Mouse (Mus musculus): ENCODE measurements around the gene Mlx. TPM values are rescaled to one million over a fixed set of nuclear protein-coding genes. Genes with fewer than 3 reads are reported as not detected.

The Mlx gene
- polyA plus RNA-seq, 1 experiment, result 20.3 TPM

- Histone ChIP-seq H3K27ac (ENCODE audit: insufficient read depth, low read length) (peak overlapping the region; percentile 11; the same call in 1 of the 2 replicates), H3K36me3 (ENCODE audit: control insufficient read depth, insufficient read depth, low read length) (peaks cover 29% of the 10 kb centered on the region), H3K4me3 (ENCODE audit: extremely low read depth, insufficient read depth, insufficient read length) (peak overlapping the region; percentile 76), H3K27me3 (ENCODE audit: control insufficient read depth, insufficient read depth, low read length) (no peaks in the 10 kb centered on the region), H3K4me1 (ENCODE audit: control insufficient read depth, insufficient read depth, insufficient read length) (peaks cover 17% of the 10 kb centered on the region; the same call in 1 of the 2 replicates)
- no peak for DNase-seq (ENCODE audit: low read depth in 1 of 2, low spot score in 2 of 2)
- no peak for TF ChIP-seq CTCF (IDR thresholded peaks at IDR 0.05; ENCODE audit: extremely low read depth, insufficient read depth, insufficient read length, insufficient replicate concordance)
- no peak for TF ChIP-seq POLR2A (IDR thresholded peaks at IDR 0.05; ENCODE audit: low read depth, low read length)
- 8% methylated on average over 8 of the region's 8 CpGs for WGBS
These were observed 592 bp downstream of the Mlx start for GRCm38 (mm10) chr11:101087682-101088055.

DNA sequence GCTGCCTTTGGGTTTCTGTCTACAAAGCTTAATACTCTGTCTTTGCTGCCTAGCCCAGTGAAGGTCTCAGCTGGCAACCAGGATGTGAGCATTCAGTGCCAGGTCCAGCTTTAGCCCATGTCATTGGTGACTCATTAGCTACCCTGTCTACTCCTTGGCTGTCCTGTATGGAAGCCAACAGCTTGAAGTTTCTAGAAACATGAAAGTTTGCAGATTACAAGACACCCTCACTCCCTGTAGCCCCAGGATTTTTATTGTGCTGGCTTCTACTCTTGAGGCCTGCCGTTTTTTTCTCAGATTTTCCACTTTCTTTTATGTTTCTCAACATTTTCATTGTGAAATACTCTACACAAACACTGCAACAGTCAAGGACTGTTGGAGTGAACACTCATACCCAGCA lies 2.9 kb downstream of the Mlx start:
- Histone ChIP-seq H3K27me3 (ENCODE audit: control insufficient read depth, insufficient read depth, low read length) (no peaks in the 10 kb centered on the region), H3K27ac (ENCODE audit: insufficient read depth, low read length) (no peak overlapping the region), H3K4me1 (ENCODE audit: control insufficient read depth, insufficient read depth, insufficient read length) (peaks cover 13% of the 10 kb centered on the region; the same call in 1 of the 2 replicates), H3K4me3 (ENCODE audit: extremely low read depth, insufficient read depth, insufficient read length) (no peak overlapping the region), H3K36me3 (ENCODE audit: control insufficient read depth, insufficient read depth, low read length) (peaks cover 27% of the 10 kb centered on the region)
- WGBS, result 94% methylated on average over 1 of the region's 1 CpGs
- DNase-seq (ENCODE audit: low read depth in 1 of 2, low spot score in 2 of 2), result no peak
- TF ChIP-seq CTCF (IDR thresholded peaks at IDR 0.05; ENCODE audit: extremely low read depth, insufficient read depth, insufficient read length, insufficient replicate concordance) (no peak), POLR2A (IDR thresholded peaks at IDR 0.05; ENCODE audit: low read depth, low read length) (no peak)

GRCm38 (mm10) chr11:101094930-101095313 lies 7.8 kb downstream of the Mlx start:
- DNase-seq (ENCODE audit: low read depth in 1 of 2, low spot score in 2 of 2), result no peak
- peak overlapping the region; percentile 96 for H3K4me3 ChIP-seq (ENCODE audit: extremely low read depth, insufficient read depth, insufficient read length)
- H3K27me3 ChIP-seq (ENCODE audit: control insufficient read depth, insufficient read depth, low read length), result no peaks in the 10 kb centered on the region
- H3K36me3 ChIP-seq (ENCODE audit: control insufficient read depth, insufficient read depth, low read length), result peaks cover 42% of the 10 kb centered on the region
- no peaks in the 10 kb centered on the region; the same call in 1 of the 2 replicates for H3K4me1 ChIP-seq (ENCODE audit: control insufficient read depth, insufficient read depth, insufficient read length)
- no peak overlapping the region for H3K27ac ChIP-seq (ENCODE audit: insufficient read depth, low read length)
- TF ChIP-seq CTCF (IDR thresholded peaks at IDR 0.05; ENCODE audit: extremely low read depth, insufficient read depth, insufficient read length, insufficient replicate concordance) (no peak), POLR2A (IDR thresholded peaks at IDR 0.05; ENCODE audit: low read depth, low read length) (no peak)
- WGBS, result under 1% methylated on average over 18 of the region's 18 CpGs

GRCm38 (mm10) chr11:101095314-101096024 lies 8.4 kb downstream of the Mlx start, which contains the start of gene Psmc3ip:
Gene Psmc3ip, minus strand, starts transcription at chr11:101095436.
- H3K36me3 ChIP-seq (ENCODE audit: control insufficient read depth, insufficient read depth, low read length), result peaks cover 43% of the 10 kb centered on the region
- peak; percentile 88 to 95 for DNase-seq (ENCODE audit: low read depth in 1 of 2, low spot score in 2 of 2)
- under 1% methylated on average over 43 of the region's 43 CpGs for WGBS
- H3K27me3 ChIP-seq (ENCODE audit: control insufficient read depth, insufficient read depth, low read length), result no peaks in the 10 kb centered on the region
- TF ChIP-seq CTCF (IDR thresholded peaks at IDR 0.05; ENCODE audit: extremely low read depth, insufficient read depth, insufficient read length, insufficient replicate concordance) (peak; percentile 74; the same call in 1 of the 2 replicates), POLR2A (IDR thresholded peaks at IDR 0.05; ENCODE audit: low read depth, low read length) (no peak; the same call in 1 of the 2 replicates)
- H3K27ac ChIP-seq (ENCODE audit: insufficient read depth, low read length), result peak within 1 kb of the TSS; percentile 85
- no peaks in the 10 kb centered on the region; the same call in 1 of the 2 replicates for H3K4me1 ChIP-seq (ENCODE audit: control insufficient read depth, insufficient read depth, insufficient read length)
- H3K4me3 ChIP-seq (ENCODE audit: extremely low read depth, insufficient read depth, insufficient read length), result peak within 1 kb of the TSS; percentile 96

DNA sequence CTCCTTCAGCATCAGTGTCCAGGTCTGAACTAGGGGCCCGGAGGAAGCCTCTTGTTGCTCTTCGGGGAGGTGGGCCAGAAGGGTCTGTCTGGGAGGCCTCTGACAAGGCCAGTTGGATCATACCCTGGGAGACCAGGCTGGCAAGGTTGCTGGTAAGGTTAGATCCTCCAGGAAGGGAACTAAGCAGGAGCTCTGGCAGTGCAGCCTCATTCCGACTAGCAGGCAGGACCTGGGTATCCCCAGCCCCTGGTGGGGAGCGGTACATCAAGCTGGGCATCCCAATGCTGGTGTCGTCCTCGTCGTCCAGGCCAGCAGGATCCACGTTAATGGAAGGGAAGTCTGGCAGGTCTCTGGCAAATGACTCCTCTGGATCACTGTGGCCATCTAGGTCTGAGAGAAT lies 11.2 kb downstream of the Mlx start:
- WGBS, result 95% methylated on average over 8 of the region's 8 CpGs
- Histone ChIP-seq H3K36me3 (ENCODE audit: control insufficient read depth, insufficient read depth, low read length) (peaks cover 47% of the 10 kb centered on the region), H3K4me1 (ENCODE audit: control insufficient read depth, insufficient read depth, insufficient read length) (no peaks in the 10 kb centered on the region; the same call in 1 of the 2 replicates), H3K27me3 (ENCODE audit: control insufficient read depth, insufficient read depth, low read length) (no peaks in the 10 kb centered on the region), H3K27ac (ENCODE audit: insufficient read depth, low read length) (no peak overlapping the region), H3K4me3 (ENCODE audit: extremely low read depth, insufficient read depth, insufficient read length) (no peak overlapping the region)
- no peak for DNase-seq (ENCODE audit: low read depth in 1 of 2, low spot score in 2 of 2)
- TF ChIP-seq POLR2A (IDR thresholded peaks at IDR 0.05; ENCODE audit: low read depth, low read length) (no peak), CTCF (IDR thresholded peaks at IDR 0.05; ENCODE audit: extremely low read depth, insufficient read depth, insufficient read length, insufficient replicate concordance) (no peak)

DNA sequence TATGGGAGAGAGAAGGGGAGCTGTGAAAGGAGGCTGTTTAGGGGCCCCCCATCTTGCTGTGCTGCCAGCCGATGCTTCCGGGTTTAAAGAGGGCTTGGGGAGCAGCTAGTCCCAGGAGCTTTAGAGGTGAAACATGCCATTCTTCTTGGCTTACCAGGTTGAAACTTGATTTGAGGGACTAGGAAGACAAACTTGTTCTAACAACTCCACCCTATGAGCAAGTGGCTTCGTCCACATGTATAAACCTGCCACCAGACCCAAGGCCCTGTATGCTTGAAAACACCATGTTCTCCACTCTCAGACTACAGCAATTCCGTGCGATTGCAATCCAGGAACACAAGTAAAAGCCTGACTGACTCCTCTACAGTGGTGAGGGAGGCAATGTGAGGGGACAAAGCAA lies 15.9 kb downstream of the Mlx start:
- Histone ChIP-seq H3K4me1 (ENCODE audit: control insufficient read depth, insufficient read depth, insufficient read length) (no peaks in the 10 kb centered on the region), H3K27me3 (ENCODE audit: control insufficient read depth, insufficient read depth, low read length) (no peaks in the 10 kb centered on the region), H3K36me3 (ENCODE audit: control insufficient read depth, insufficient read depth, low read length) (peaks cover 54% of the 10 kb centered on the region), H3K27ac (ENCODE audit: insufficient read depth, low read length) (no peak overlapping the region), H3K4me3 (ENCODE audit: extremely low read depth, insufficient read depth, insufficient read length) (no peak overlapping the region)
- no peak for DNase-seq (ENCODE audit: low read depth in 1 of 2, low spot score in 2 of 2)
- 92% methylated on average over 5 of the region's 5 CpGs for WGBS
- TF ChIP-seq POLR2A (IDR thresholded peaks at IDR 0.05; ENCODE audit: low read depth, low read length) (no peak), CTCF (IDR thresholded peaks at IDR 0.05; ENCODE audit: extremely low read depth, insufficient read depth, insufficient read length, insufficient replicate concordance) (no peak)

DNA sequence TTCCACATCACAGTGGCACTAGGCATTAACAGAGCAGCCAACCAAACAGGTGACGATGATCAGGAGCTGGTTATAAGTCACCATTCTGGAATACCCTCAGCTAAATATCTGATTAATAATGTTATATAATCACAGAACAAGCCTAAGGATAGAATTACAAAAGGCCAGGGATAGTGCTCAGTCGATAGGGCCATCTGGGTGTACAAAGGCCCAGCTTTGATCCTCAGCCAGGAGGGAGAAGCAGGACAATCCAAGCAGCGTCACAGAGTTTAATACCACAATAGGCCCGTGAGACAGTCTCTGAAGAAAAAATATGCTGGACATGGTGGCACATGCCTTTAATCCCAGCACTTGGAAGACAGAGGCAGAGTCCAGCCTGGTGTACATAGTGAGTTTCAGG lies 22.3 kb downstream of the Mlx start:
- WGBS, result 88% methylated on average over 4 of the region's 4 CpGs
- TF ChIP-seq POLR2A (IDR thresholded peaks at IDR 0.05; ENCODE audit: low read depth, low read length) (no peak), CTCF (IDR thresholded peaks at IDR 0.05; ENCODE audit: extremely low read depth, insufficient read depth, insufficient read length, insufficient replicate concordance) (no peak)
- H3K27me3 ChIP-seq (ENCODE audit: control insufficient read depth, insufficient read depth, low read length), result no peaks in the 10 kb centered on the region
- H3K36me3 ChIP-seq (ENCODE audit: control insufficient read depth, insufficient read depth, low read length), result peaks cover 10% of the 10 kb centered on the region
- no peak for DNase-seq (ENCODE audit: low read depth in 1 of 2, low spot score in 2 of 2)
- H3K4me1 ChIP-seq (ENCODE audit: control insufficient read depth, insufficient read depth, insufficient read length), result no peaks in the 10 kb centered on the region; the same call in 1 of the 2 replicates
- no peak overlapping the region for H3K4me3 ChIP-seq (ENCODE audit: extremely low read depth, insufficient read depth, insufficient read length)
- no peak overlapping the region for H3K27ac ChIP-seq (ENCODE audit: insufficient read depth, low read length)

Data from spleen, adult 2 months (tissue).